Mouse (Mus musculus): Measurements from ENCODE around the gene Rbl2.

DNA sequence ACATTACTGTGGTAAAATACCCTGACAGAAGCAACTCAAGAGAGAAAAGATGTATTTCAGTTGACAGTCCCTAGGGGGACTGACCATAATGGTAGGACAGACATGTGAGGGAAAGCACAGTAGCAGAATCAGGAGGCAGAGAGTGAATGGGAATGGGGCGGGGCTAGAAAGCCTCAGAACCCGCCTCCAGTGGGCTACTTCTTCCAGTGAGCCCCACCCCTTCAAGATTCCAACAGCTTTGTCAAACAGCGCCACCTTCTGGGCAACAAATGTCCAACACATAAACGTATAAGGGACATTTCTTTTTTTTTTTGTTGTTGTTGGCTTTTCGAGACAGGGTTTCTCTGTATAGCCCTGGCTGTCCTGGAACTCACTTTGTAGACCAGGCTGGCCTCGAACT lies 84.7 kb downstream of the Rbl2 start:
- TF ChIP-seq GATA1 (IDR thresholded peaks at IDR 0.05; ENCODE audit: borderline replicate concordance, low read length) (no peak), FLI1 (IDR thresholded peaks at IDR 0.05; ENCODE audit: low read length) (no peak)

Measured in megakaryocyte, embryonic 14.5 days (primary cell).